Mouse (Mus musculus) heart, adult 2 months (tissue): ENCODE results near the gene Kalrn.

Experiments
- CTCF ChIP-seq: fragments of 200-600 bp; IDR thresholded peaks from 2 replicates; pipeline ENCODE4 v1.8.1; 2022; ENCODE audit warnings: antibody characterized with exemption, mild to moderate bottlenecking, moderate library complexity
- POLR2A ChIP-seq: fragments of 200-500 bp; IDR thresholded peaks from 2 replicates; pipeline ENCODE4 v1.6.1; 2011; ENCODE audit warnings: mild to moderate bottlenecking, low read depth, low read length, control low read depth; ENCODE audit not compliant: insufficient read depth

DNA sequence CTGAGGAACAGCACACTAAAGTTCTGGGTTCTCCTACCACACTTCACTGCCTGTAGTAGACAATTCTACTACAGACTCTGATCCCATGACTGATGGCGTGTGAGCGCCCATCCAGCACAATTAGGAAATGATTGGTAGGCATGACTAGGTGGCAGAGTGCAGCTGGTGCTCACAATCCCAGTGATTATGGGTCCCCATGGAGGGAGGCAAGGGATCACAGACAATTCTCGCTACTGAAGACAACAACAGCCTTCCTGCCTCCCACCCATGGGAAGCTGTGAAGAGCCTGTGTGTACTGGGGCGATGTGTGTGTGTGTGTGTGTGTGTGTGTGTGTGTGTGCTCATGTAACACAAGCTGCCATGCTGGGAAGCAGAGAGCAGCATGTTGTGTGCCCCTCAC is 190.3 kb downstream of the Kalrn start:
- TF ChIP-seq POLR2A (no peak), CTCF (no peak)
